Mouse (Mus musculus) bone marrow macrophage, adult 2 months (primary cell): Measurements from ENCODE around the gene Hpdl.

Experiments
- CTCF ChIP-seq: IDR thresholded peaks from 2 replicates; pipeline ENCODE4 v1.5.1; 2012; ENCODE audit warnings: low read depth, mild to moderate bottlenecking, low read length, moderate library complexity
- POLR2A ChIP-seq: IDR thresholded peaks from 2 replicates; pipeline ENCODE4 v1.6.1; 2012; ENCODE audit warnings: mild to moderate bottlenecking, low read depth, low read length, borderline replicate concordance

DNA sequence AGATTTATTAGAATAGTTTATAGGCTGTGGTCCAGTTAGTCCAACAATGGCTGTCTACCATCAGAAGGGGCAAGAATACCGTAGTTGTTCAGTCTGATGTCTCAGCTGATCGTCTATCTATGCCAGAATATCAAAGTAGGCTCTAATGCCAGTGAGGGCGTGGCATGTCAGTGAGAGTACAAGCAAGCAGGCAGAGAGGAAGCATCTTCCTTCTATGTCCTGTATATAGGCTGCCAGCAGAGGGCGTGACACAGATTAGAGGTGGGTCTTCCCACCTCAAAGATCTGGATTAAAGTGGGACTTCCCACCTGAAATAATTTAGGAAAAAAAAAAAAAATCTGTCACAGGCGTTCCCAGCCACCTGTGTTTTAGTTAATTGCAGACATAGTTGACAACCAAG, 21.6 kb downstream of the Hpdl start:
- TF ChIP-seq CTCF = no peak
- no peak for TF ChIP-seq POLR2A
